Mouse (Mus musculus) limb, embryonic 15.5 days (tissue): ENCODE results near the gene Olfr136. TPM values are rescaled to one million over a fixed set of nuclear protein-coding genes. Genes with fewer than 3 reads are reported as not detected.

Experiments
- ATAC-seq: fragments of 200-750 bp; cut with Nextera tagmentation; 2 replicates; pipeline ENCODE4 v1.8.0; 2017; ENCODE audit warnings: low read depth, moderate TSS enrichment; ENCODE audit not compliant: insufficient number of reproducible peaks, low FRiP score, low TSS enrichment
- H3K27ac ChIP-seq: fragments of 300-500 bp; sonication (generic); 2 replicates; pipeline ENCODE4 v1.5.1; 2015; ENCODE audit warnings: moderate library complexity, mild to moderate bottlenecking, inconsistent platforms
- H3K27me3 ChIP-seq: fragments of 300-500 bp; sonication (generic); 2 replicates; pipeline ENCODE4 v1.6.1; 2015; ENCODE audit warnings: inconsistent platforms
- H3K36me3 ChIP-seq: fragments of 300-500 bp; sonication (generic); 2 replicates; pipeline ENCODE4 v1.6.1; 2015; ENCODE audit warnings: inconsistent platforms
- H3K4me1 ChIP-seq: fragments of 300-500 bp; sonication (generic); 2 replicates; pipeline ENCODE4 v1.6.1; 2015; ENCODE audit warnings: inconsistent platforms
- H3K4me2 ChIP-seq: fragments of 300-500 bp; sonication (generic); 2 replicates; pipeline ENCODE4 v1.6.1; 2015; ENCODE audit warnings: mild to moderate bottlenecking, inconsistent platforms
- H3K4me3 ChIP-seq: fragments of 300-500 bp; sonication (generic); 2 replicates; pipeline ENCODE4 v1.5.1; 2015; ENCODE audit warnings: mild to moderate bottlenecking, inconsistent platforms
- H3K9ac ChIP-seq: fragments of 300-500 bp; sonication (generic); 2 replicates; pipeline ENCODE4 v1.6.1; 2015; ENCODE audit warnings: inconsistent platforms
- H3K9me3 ChIP-seq: fragments of 300-500 bp; sonication (generic); 2 replicates; pipeline ENCODE4 v1.6.1; 2016; ENCODE audit warnings: inconsistent platforms
- polyA plus RNA-seq: library from polyadenylated mRNA; unstranded; fragments of >200 nt; fragmentation: Nextera tagmentation; extraction: Ambion mirVana; gene quantifications from 2 replicates; pipeline ENCODE4 v1.2.1, GENCODE M21; 2015

The Olfr136 gene
- not detected in 2 replicates for polyA plus RNA-seq

GRCm38 (mm10) chr17:38329531-38329930 lies at the start of gene Olfr136:
Gene Olfr136 (plus strand): TSS chr17:38329831.
- Histone ChIP-seq H3K9ac (no peak within 1 kb of the TSS), H3K9me3 (no peaks in the 10 kb centered on the region), H3K4me1 (no peaks in the 10 kb centered on the region), H3K27me3 (no peaks in the 10 kb centered on the region), H3K27ac (no peak within 1 kb of the TSS), H3K4me2 (no peak within 1 kb of the TSS), H3K36me3 (no peaks in the 10 kb centered on the region), H3K4me3 (no peak within 1 kb of the TSS)
- ATAC-seq = no peak

GRCm38 (mm10) chr17:38307470-38307869 lies 22.2 kb upstream of the Olfr136 start, which contains the start of gene Olfr137:
Gene Olfr137 (minus strand): TSS chr17:38307570.
- Histone ChIP-seq H3K27ac (no peak within 1 kb of the TSS), H3K4me3 (no peak within 1 kb of the TSS), H3K9me3 (no peaks in the 10 kb centered on the region), H3K36me3 (no peaks in the 10 kb centered on the region), H3K27me3 (no peaks in the 10 kb centered on the region), H3K4me1 (no peaks in the 10 kb centered on the region), H3K9ac (no peak within 1 kb of the TSS), H3K4me2 (no peak within 1 kb of the TSS)
- ATAC-seq = no peak

Other genes starting within 250 kb of the Olfr136 start
- not detected in 2 replicates for gene Olfr131, start 241.1 kb upstream of the Olfr136 start, polyA plus RNA-seq
- not detected in 2 replicates for gene Olfr132, start 195.3 kb upstream of the Olfr136 start, polyA plus RNA-seq
- gene Olfr133, start 184.6 kb upstream of the Olfr136 start, polyA plus RNA-seq = not detected in 2 replicates
- gene Olfr134, start 158.4 kb upstream of the Olfr136 start, polyA plus RNA-seq = not detected in 2 replicates
- not detected in 2 replicates for gene Olfr135, start 125.5 kb upstream of the Olfr136 start, polyA plus RNA-seq
- gene Olfr138, start 68.8 kb upstream of the Olfr136 start, polyA plus RNA-seq = not detected in 2 replicates
- not detected in 2 replicates for gene Olfr137, start 22.3 kb upstream of the Olfr136 start, polyA plus RNA-seq
- gene Esp36, start 90.4 kb downstream of the Olfr136 start, polyA plus RNA-seq = not detected in 2 replicates
- not detected in 2 replicates for gene Esp34, start 224.4 kb downstream of the Olfr136 start, polyA plus RNA-seq